Mouse (Mus musculus) heart, adult 2 months (tissue): ENCODE measurements at regions not wholly inside any gene's neighbourhood (a gene's known extent, or its start where the extent isn't known, plus 50 kb on each side); places are given as distances from the start of the nearest gene placed in this dataset.

Source experiments
- CTCF ChIP-seq: fragments of 200-600 bp; IDR thresholded peaks from 2 replicates; pipeline ENCODE4 v1.8.1; 2022; ENCODE audit warnings: antibody characterized with exemption, mild to moderate bottlenecking, moderate library complexity
- EP300 ChIP-seq: fragments of 200-500 bp; IDR thresholded peaks from 2 replicates; pipeline ENCODE4 v1.6.1; 2011; ENCODE audit warnings: low read depth, low read length, control low read depth; ENCODE audit not compliant: insufficient read depth
- POLR2A ChIP-seq: fragments of 200-500 bp; IDR thresholded peaks from 2 replicates; pipeline ENCODE4 v1.6.1; 2011; ENCODE audit warnings: mild to moderate bottlenecking, low read depth, low read length, control low read depth; ENCODE audit not compliant: insufficient read depth

DNA sequence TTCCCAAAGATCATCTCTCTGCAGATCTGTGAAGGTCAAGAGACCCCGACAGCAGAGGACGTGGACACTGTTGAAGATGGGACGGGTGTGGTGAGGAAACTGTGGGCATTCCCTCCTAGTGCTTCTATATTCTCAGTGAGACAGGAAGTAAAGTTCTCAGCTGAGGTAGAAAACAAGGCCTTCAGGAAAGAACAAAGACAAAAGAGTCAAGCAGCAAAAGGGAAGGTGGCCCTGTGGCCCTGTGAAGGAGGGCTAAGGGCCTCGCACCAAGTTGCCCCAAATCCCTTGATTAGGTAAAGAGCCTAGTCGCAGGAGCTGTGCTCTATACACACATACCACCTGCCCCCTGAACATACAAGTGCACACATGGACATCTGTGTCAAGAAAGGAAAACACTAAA is 66.8 kb upstream of the Thy1 start:
- no peak for TF ChIP-seq CTCF
- no peak for TF ChIP-seq POLR2A
- TF ChIP-seq EP300 = no peak
